Mouse (Mus musculus): ENCODE measurements around the gene Card19. TPM values are rescaled to one million over a fixed set of nuclear protein-coding genes. Genes with fewer than 3 reads are reported as not detected.

Gene Card19
- polyA plus RNA-seq, 1 experiment from 2014 or later: 77.0 TPM

DNA sequence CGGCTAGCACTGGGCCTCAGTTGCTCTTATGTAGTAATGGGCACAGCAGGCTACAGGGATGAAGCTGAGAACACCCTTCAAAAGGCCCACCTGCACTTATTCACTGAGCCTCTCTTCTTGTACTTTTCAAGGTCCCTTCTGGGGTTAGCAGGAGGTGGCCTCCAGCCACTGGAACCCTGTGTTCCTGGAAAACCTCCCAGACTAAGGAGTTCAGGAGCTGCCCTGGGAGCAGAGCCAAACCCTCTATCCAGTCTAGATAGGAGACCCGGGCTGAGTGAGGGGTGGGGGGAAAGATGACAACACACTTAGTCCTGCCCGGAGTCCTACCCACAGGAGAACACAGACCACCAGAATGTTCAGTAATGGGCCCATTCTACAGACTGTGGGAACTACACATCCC is 30.2 kb upstream of the Card19 start:
- Histone ChIP-seq H3K9me3 (replicated peaks; ENCODE audit: low read length) (no peaks in the 10 kb centered on the region), H3K4me1 (replicated peaks; ENCODE audit: insufficient read depth, low read length) (peaks cover 7% of the 10 kb centered on the region; the same call in 1 of the 2 replicates), H3K9ac (ENCODE audit: low read depth, low read length) (no peak overlapping the region), H3K27ac (peak overlapping the region; percentile 62), H3K4me2 (ENCODE audit: low read length) (peak overlapping the region; percentile 66; the same call in 1 of the 2 replicates), H3K36me3 (ENCODE audit: insufficient read depth, low read length) (no peaks in the 10 kb centered on the region), H3K4me3 (replicated peaks; ENCODE audit: low read depth, low read length) (no peak overlapping the region), H3K27me3 (ENCODE audit: insufficient read depth, low read length) (no peaks in the 10 kb centered on the region)
- DNase-seq (ENCODE audit: low spot score) (no peak), ATAC-seq (replicated peaks; ENCODE audit: low FRiP score, low read depth) (no peak)
- 71% methylated on average over 3 of the region's 3 CpGs for WGBS
- no peak for TF ChIP-seq CTCF (IDR thresholded peaks at IDR 0.05; ENCODE audit: low read depth)

DNA sequence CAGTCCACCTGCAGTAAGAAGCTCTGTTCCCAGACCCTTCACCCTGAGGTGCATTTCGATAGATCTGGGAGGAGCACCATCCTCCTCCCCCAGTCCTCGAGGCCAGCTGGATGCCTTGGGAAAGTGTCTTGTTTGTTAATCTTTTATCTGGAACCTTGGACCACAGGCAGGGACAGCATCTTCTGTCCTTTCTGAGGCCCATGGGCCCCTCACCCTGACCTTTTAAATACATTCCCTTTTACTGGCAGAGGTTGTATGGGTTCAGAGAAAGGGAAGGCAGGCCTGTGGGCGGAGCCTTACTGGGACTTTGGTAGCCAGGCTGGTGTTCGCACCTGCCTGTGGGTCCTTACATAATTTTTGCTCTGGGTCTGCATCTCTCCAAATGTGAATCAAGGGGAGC is 29.4 kb upstream of the Card19 start:
- ATAC-seq (replicated peaks; ENCODE audit: low FRiP score, low read depth): peak; percentile 29; the same call in 1 of the 2 replicates
- no peaks in the 10 kb centered on the region for H3K36me3 ChIP-seq (ENCODE audit: insufficient read depth, low read length)
- 68% methylated on average over 4 of the region's 4 CpGs for WGBS
- H3K27me3 ChIP-seq (ENCODE audit: insufficient read depth, low read length): no peaks in the 10 kb centered on the region
- H3K4me2 ChIP-seq (ENCODE audit: low read length): no peak overlapping the region
- DNase-seq (ENCODE audit: low spot score): peak; percentile 25
- no peak overlapping the region for H3K4me3 ChIP-seq (replicated peaks; ENCODE audit: low read depth, low read length)
- no peak overlapping the region for H3K9ac ChIP-seq (ENCODE audit: low read depth, low read length)
- peaks cover 7% of the 10 kb centered on the region; the same call in 1 of the 2 replicates for H3K4me1 ChIP-seq (replicated peaks; ENCODE audit: insufficient read depth, low read length)
- TF ChIP-seq CTCF (IDR thresholded peaks at IDR 0.05; ENCODE audit: low read depth): no peak
- peak overlapping the region; percentile 62 for H3K27ac ChIP-seq
- no peaks in the 10 kb centered on the region for H3K9me3 ChIP-seq (replicated peaks; ENCODE audit: low read length)

GRCm38 (mm10) chr13:49243492-49243891 is 27.7 kb upstream of the Card19 start:
- Histone ChIP-seq H3K4me3 (replicated peaks; ENCODE audit: low read depth, low read length) (no peak overlapping the region), H3K27me3 (ENCODE audit: insufficient read depth, low read length) (no peaks in the 10 kb centered on the region), H3K9ac (ENCODE audit: low read depth, low read length) (no peak overlapping the region), H3K4me1 (replicated peaks; ENCODE audit: insufficient read depth, low read length) (peaks cover 7% of the 10 kb centered on the region; the same call in 1 of the 2 replicates), H3K4me2 (ENCODE audit: low read length) (no peak overlapping the region), H3K27ac (no peak overlapping the region), H3K9me3 (replicated peaks; ENCODE audit: low read length) (no peaks in the 10 kb centered on the region), H3K36me3 (ENCODE audit: insufficient read depth, low read length) (no peaks in the 10 kb centered on the region)
- DNase-seq (ENCODE audit: low spot score) (no peak), ATAC-seq (replicated peaks; ENCODE audit: low FRiP score, low read depth) (no peak)
- TF ChIP-seq CTCF (IDR thresholded peaks at IDR 0.05; ENCODE audit: low read depth): no peak
- WGBS: 97% methylated on average over 2 of the region's 2 CpGs

DNA sequence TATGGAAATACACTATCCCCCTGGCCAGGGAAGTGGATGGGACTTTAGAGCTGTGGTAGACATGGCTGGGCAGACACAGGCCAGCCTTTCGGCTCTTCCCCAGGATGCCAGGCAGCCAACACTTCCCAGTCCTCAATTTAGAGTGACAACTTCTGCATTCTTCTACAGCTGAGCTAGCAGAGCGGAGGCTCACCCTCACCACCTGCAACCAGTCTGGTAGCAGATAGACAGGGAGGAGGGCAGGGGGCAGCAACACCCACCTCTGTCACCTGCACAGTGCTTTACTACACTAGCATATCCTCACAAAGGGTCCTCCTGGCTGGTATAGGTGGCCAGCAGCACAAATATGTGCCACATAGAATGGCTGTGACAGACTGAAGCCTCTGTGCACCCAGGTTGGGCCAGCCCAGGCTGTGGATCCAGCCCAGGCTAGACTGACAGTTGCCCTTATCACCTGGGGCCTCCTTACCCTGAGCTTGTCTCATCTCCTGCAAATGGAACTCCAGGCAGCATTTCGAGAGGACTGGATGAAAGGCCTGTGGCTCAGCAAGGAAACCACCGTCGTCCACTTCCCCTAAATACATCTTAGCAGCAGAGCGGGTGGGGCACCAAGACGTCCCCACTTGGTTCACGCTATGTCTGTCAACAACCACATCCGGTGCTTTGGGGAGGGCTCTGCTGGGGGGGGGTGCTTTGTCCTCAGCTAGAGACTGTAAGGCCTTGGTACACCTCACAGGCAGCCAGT is 26.7 kb upstream of the Card19 start:
- TF ChIP-seq CTCF (IDR thresholded peaks at IDR 0.05; ENCODE audit: low read depth): no peak
- Histone ChIP-seq H3K4me3 (replicated peaks; ENCODE audit: low read depth, low read length) (no peak overlapping the region), H3K27me3 (ENCODE audit: insufficient read depth, low read length) (no peaks in the 10 kb centered on the region), H3K27ac (no peak overlapping the region), H3K9me3 (replicated peaks; ENCODE audit: low read length) (no peaks in the 10 kb centered on the region), H3K4me1 (replicated peaks; ENCODE audit: insufficient read depth, low read length) (peaks cover under 1% of the 10 kb centered on the region; the same call in 1 of the 2 replicates), H3K4me2 (ENCODE audit: low read length) (no peak overlapping the region), H3K36me3 (ENCODE audit: insufficient read depth, low read length) (no peaks in the 10 kb centered on the region), H3K9ac (ENCODE audit: low read depth, low read length) (no peak overlapping the region)
- 58% methylated on average over 9 of the region's 9 CpGs for whole genome bisulfite sequencing
- DNase-seq (ENCODE audit: low spot score): no peak
- ATAC-seq (replicated peaks; ENCODE audit: low FRiP score, low read depth): no peak

DNA sequence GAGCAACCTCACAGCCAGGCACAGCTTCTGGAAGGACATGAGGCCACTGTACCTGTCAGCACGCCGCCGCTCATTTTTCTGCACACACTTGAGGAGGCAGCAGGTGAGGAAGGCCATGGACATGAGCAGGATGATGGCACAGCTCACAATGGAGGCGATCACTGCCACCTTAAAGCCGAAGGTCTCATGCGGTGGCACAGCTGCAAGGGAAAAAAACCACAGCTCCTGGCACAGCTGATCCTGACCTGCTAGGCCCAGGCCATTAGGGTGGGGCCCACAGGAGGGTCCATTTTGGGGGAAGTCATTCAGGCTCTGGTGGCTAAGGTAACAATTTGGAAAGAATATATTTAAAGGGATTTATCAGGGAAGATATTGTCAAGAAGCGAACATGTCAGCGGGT is 22.9 kb upstream of the Card19 start:
- WGBS: 92% methylated on average over 8 of the region's 8 CpGs
- no peak for ATAC-seq (replicated peaks; ENCODE audit: low FRiP score, low read depth)

DNA sequence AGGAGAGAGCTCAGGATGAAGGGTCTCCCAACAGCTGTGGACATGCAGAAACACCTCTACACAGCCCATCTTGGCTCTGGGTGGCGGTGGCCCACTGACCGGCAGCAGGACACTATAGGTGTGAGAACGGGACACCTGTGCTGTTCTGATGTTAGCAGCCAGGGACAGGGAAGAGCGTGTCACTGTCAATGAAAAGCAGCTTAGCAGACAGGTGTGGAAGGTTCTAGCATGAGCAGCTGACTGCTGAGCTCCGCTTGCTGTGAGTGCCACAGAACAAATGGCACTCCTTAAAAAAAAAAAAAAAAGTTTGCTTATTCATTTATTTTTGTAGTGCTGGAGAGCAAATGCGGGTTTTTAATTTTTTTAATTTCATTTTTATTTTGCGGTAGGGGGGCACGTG is 21.8 kb upstream of the Card19 start:
- no peak overlapping the region for H3K27ac ChIP-seq
- H3K4me2 ChIP-seq (ENCODE audit: low read length): no peak overlapping the region
- no peak for TF ChIP-seq CTCF (IDR thresholded peaks at IDR 0.05; ENCODE audit: low read depth)
- ATAC-seq (replicated peaks; ENCODE audit: low FRiP score, low read depth): no peak
- H3K4me3 ChIP-seq (replicated peaks; ENCODE audit: low read depth, low read length): no peak overlapping the region
- no peak overlapping the region for H3K9ac ChIP-seq (ENCODE audit: low read depth, low read length)
- no peaks in the 10 kb centered on the region for H3K27me3 ChIP-seq (ENCODE audit: insufficient read depth, low read length)
- WGBS: 88% methylated on average over 8 of the region's 8 CpGs
- H3K4me1 ChIP-seq (replicated peaks; ENCODE audit: insufficient read depth, low read length): no peaks in the 10 kb centered on the region
- DNase-seq (ENCODE audit: low spot score): no peak
- peaks cover 3% of the 10 kb centered on the region; the same call in 1 of the 2 replicates for H3K9me3 ChIP-seq (replicated peaks; ENCODE audit: low read length)
- no peaks in the 10 kb centered on the region for H3K36me3 ChIP-seq (ENCODE audit: insufficient read depth, low read length)

More for the DNA sequence above, 22.9 kb upstream of the Card19 start:
- Histone ChIP-seq H3K9me3 (replicated peaks; ENCODE audit: low read length) (no peaks in the 10 kb centered on the region), H3K36me3 (ENCODE audit: insufficient read depth, low read length) (no peaks in the 10 kb centered on the region), H3K4me1 (replicated peaks; ENCODE audit: insufficient read depth, low read length) (no peaks in the 10 kb centered on the region), H3K4me3 (replicated peaks; ENCODE audit: low read depth, low read length) (no peak overlapping the region), H3K27ac (no peak overlapping the region), H3K4me2 (ENCODE audit: low read length) (no peak overlapping the region), H3K27me3 (ENCODE audit: insufficient read depth, low read length) (no peaks in the 10 kb centered on the region), H3K9ac (ENCODE audit: low read depth, low read length) (no peak overlapping the region)
- no peak for TF ChIP-seq CTCF (IDR thresholded peaks at IDR 0.05; ENCODE audit: low read depth)
- no peak for DNase-seq (ENCODE audit: low spot score)
